Mouse (Mus musculus): ENCODE data around the gene Gm3952. TPM values are rescaled to one million over a fixed set of nuclear protein-coding genes. Genes with fewer than 3 reads are reported as not detected.

Gm3952 gene
- polyA plus RNA-seq, 1 experiment from 2014 or later, result not detected

- H3K27me3 ChIP-seq, result no peaks in the 10 kb centered on the region
- H3K4me1 ChIP-seq (replicated peaks), result no peaks in the 10 kb centered on the region
- no peak overlapping the region for H3K4me2 ChIP-seq
- H3K4me3 ChIP-seq (replicated peaks), result no peak overlapping the region
- 86% methylated on average over 3 of the region's 3 CpGs for WGBS
- no peak overlapping the region for H3K27ac ChIP-seq
- H3K9me3 ChIP-seq, result no peaks in the 10 kb centered on the region
- no peak overlapping the region for H3K9ac ChIP-seq (replicated peaks)
- H3K36me3 ChIP-seq, result no peaks in the 10 kb centered on the region
- ATAC-seq (ENCODE audit: insufficient number of reproducible peaks, insufficient read depth, low FRiP score, low TSS enrichment, low read depth), result no peak
These were observed 100.5 kb downstream of the Gm3952 start for GRCm38 (mm10) chr8:128697945-128698344.

DNA sequence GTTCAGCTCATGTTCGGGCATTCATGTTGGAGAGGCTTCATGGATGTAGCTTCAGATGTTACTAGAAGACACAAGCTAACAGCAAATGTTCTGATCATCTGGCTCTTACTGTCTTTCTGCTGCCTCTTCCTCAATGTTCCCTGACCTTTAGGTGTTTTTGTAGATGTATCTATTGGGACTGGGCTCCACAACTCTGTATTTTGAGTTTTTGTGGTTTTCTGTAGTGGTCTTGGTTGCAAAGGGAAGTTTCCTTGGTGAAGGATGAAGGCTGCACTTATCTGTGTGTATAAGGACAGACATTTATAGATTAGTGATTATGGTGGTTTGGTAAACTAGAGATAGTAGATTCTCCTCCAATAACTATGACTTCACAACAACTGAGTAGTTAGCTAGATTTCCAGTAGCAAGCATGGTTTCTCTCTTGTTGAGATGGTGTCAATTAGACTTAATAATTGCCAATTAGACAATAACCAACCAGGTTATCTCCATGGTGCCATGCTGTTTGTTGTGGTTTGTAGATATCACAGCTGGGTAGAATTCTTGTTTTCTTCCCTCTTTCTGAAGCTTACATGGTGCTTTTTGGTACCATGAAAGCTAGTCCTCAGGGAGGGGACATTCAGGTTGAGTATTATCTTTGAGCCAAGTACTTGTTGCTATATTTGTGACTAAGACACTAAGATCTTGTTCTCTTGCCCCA lies 101.6 kb downstream of the Gm3952 start:
- no peak overlapping the region for H3K4me2 ChIP-seq
- no peak for ATAC-seq (ENCODE audit: insufficient number of reproducible peaks, insufficient read depth, low FRiP score, low TSS enrichment, low read depth)
- H3K27me3 ChIP-seq, result no peaks in the 10 kb centered on the region
- no peaks in the 10 kb centered on the region for H3K4me1 ChIP-seq (replicated peaks)
- H3K9ac ChIP-seq (replicated peaks), result no peak overlapping the region
- H3K4me3 ChIP-seq (replicated peaks), result no peak overlapping the region
- no peak overlapping the region for H3K27ac ChIP-seq
- no peaks in the 10 kb centered on the region for H3K9me3 ChIP-seq
- no peaks in the 10 kb centered on the region for H3K36me3 ChIP-seq
- WGBS, result 93% methylated on average over 1 of the region's 1 CpGs

Other genes starting within 250 kb of the Gm3952 start
- 202 and 215 TPM in 2 replicates for gene Itgb1, start 113.0 kb downstream of the Gm3952 start, polyA plus RNA-seq (2016; fragmentation: Nextera tagmentation; extraction: Ambion mirVana)